Comparison of ENCODE assay signal across 28 mouse cellular contexts in the genomic region with DNA sequence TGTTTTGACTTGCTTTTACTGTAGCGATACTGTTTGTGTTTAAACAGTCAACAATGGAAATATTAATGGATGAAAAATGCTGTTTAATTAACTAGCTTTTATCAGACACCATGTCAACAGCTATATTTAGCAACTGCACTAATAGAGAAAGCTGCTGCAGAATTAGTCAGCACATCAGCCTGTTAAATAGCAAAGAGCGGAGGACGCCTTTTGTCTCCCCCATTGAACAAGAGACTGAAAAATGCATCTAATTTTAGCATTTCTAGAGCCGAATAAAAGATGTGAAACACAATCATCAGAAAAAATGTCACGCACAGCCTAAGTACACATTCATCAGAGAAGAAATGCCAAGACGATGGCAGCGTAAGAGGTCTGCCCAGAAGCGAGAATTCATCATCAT. TPM values are rescaled to one million over a fixed set of nuclear protein-coding genes. Genes with fewer than 3 reads are reported as not detected.
DNase-seq lines count a peak whose midpoint lies in the region; ATAC-seq and TF ChIP-seq lines count a peak whose summit lies in the region.
"Had no signal": no experiment of that assay in that cellular context is flagged by ENCODE, and none has a peak within 500 bp of the region (broad histone marks: within the 10 kb centered on the region; RNA-seq: fewer than 3 reads in every experiment).

No protein-coding gene starts in this region.

- no peak for TF ChIP-seq CTCF in forebrain, postnatal 0 days (IDR thresholded peaks at IDR 0.05; ENCODE audit: low read depth)
- TF ChIP-seq CTCF in midbrain, postnatal 0 days (IDR thresholded peaks at IDR 0.05) = no peak

- H3K27me3 ChIP-seq in forebrain, postnatal 0 days (ENCODE audit: insufficient read depth, low read length) = no peaks in the 10 kb centered on the region
- no peaks in the 10 kb centered on the region for H3K27me3 ChIP-seq in forebrain, embryonic 10.5 days (ENCODE audit: poor library complexity, severe bottlenecking)
- no peaks in the 10 kb centered on the region for H3K27me3 ChIP-seq in hindbrain, embryonic 13.5 days
- no peaks in the 10 kb centered on the region for H3K27me3 ChIP-seq in hindbrain, embryonic 12.5 days
- no peaks in the 10 kb centered on the region for H3K27me3 ChIP-seq in midbrain, postnatal 0 days (ENCODE audit: insufficient read depth, low read length)
- H3K27me3 ChIP-seq: CH12.LX; limb, embryonic 13.5 days; liver, embryonic 13.5 days; neural tube, embryonic 15.5 days; stomach, embryonic 15.5 days had no signal

- H3K27ac ChIP-seq in forebrain, postnatal 0 days (ENCODE audit: low read depth, low read length) = 0 out of 2 replicates have a peak overlapping the region, but pooled peaks have one; percentile 50
- no peak overlapping the region for H3K27ac ChIP-seq in forebrain, embryonic 10.5 days
- H3K27ac ChIP-seq in hindbrain, embryonic 13.5 days = peak overlapping the region; percentile 52
- H3K27ac ChIP-seq in hindbrain, embryonic 12.5 days = no peak overlapping the region
- peak overlapping the region; percentile 32; the same call in 1 of the 2 replicates for H3K27ac ChIP-seq in midbrain, postnatal 0 days (ENCODE audit: low read depth, low read length)
- H3K27ac ChIP-seq: embryonic facial prominence, embryonic 10.5 days; heart, embryonic 10.5 days; layer of hippocampus, adult 2 months; limb, embryonic 13.5 days; liver, embryonic 13.5 days; neural tube, embryonic 15.5 days; stomach, embryonic 15.5 days had no signal

- DNase-seq in forebrain, postnatal 0 days = peak; percentile 18
- DNase-seq in forebrain, embryonic 10.5 days (ENCODE audit: extremely low spot score, low spot score) = no peak
- DNase-seq in brain, adult 2 months (ENCODE audit: low read depth, low spot score) = peak; percentile 48
- DNase-seq in midbrain, postnatal 0 days (ENCODE audit: low spot score) = peak; percentile 5
- DNase-seq: adrenal gland, postnatal 25 days; cerebellum, adult 8-10 months; gastrocnemius, postnatal 10 days; kidney, adult 2 months; kidney, postnatal 14 days; layer of hippocampus, postnatal 36 days; liver, embryonic 13.5 days; lung, embryonic 14.5 days; lung, postnatal 36 days; right cerebral cortex, postnatal 25 days; thymus, adult 18-20 months; thymus, postnatal 4 days had no signal

- no peaks in the 10 kb centered on the region for H3K36me3 ChIP-seq in forebrain, postnatal 0 days (ENCODE audit: insufficient read depth)
- no peaks in the 10 kb centered on the region for H3K36me3 ChIP-seq in forebrain, embryonic 10.5 days (replicated peaks)
- no peaks in the 10 kb centered on the region for H3K36me3 ChIP-seq in hindbrain, embryonic 13.5 days
- no peaks in the 10 kb centered on the region for H3K36me3 ChIP-seq in hindbrain, embryonic 12.5 days
- no peaks in the 10 kb centered on the region for H3K36me3 ChIP-seq in midbrain, postnatal 0 days (ENCODE audit: insufficient read depth, low read length)
- H3K36me3 ChIP-seq: embryonic facial prominence, embryonic 10.5 days; heart, embryonic 10.5 days; limb, embryonic 13.5 days; liver, embryonic 13.5 days; neural tube, embryonic 15.5 days; stomach, embryonic 15.5 days had no signal

- peak; percentile 59; the same call in 1 of the 2 replicates for ATAC-seq in forebrain, postnatal 0 days
- 0 out of 2 replicates have a peak, but pooled peaks have one; percentile 32 for ATAC-seq in hindbrain, embryonic 13.5 days (ENCODE audit: low FRiP score)
- no peak for ATAC-seq in hindbrain, embryonic 12.5 days (ENCODE audit: low FRiP score)
- no peak for ATAC-seq in midbrain, postnatal 0 days (ENCODE audit: low FRiP score)
- no peak for ATAC-seq in frontal cortex, adult (ENCODE audit: low TSS enrichment)
- ATAC-seq: inflammation-experienced regulatory T-cells, adult 6 months had no signal

- 45% methylated on average over 8 of the region's 8 CpGs for WGBS in forebrain, postnatal 0 days
- WGBS in forebrain, embryonic 10.5 days = 85% methylated on average over 8 of the region's 8 CpGs
- WGBS in hindbrain, embryonic 13.5 days = 57% methylated on average over 8 of the region's 8 CpGs
- WGBS in hindbrain, embryonic 12.5 days = 66% methylated on average over 8 of the region's 8 CpGs
- WGBS in midbrain, postnatal 0 days = 51% methylated on average over 8 of the region's 8 CpGs

- no peak overlapping the region for H3K9ac ChIP-seq in forebrain, postnatal 0 days
- no peak overlapping the region for H3K9ac ChIP-seq in hindbrain, embryonic 13.5 days
- H3K9ac ChIP-seq in hindbrain, embryonic 12.5 days = no peak overlapping the region
- no peak overlapping the region for H3K9ac ChIP-seq in midbrain, postnatal 0 days (replicated peaks; ENCODE audit: low read length, poor library complexity, severe bottlenecking)
- H3K9ac ChIP-seq: limb, embryonic 13.5 days; liver, embryonic 13.5 days; lung, embryonic 14.5 days; neural tube, embryonic 15.5 days; stomach, embryonic 15.5 days had no signal

- H3K4me1 ChIP-seq in forebrain, postnatal 0 days (ENCODE audit: insufficient read depth) = no peaks in the 10 kb centered on the region
- no peaks in the 10 kb centered on the region for H3K4me1 ChIP-seq in forebrain, embryonic 10.5 days
- no peaks in the 10 kb centered on the region for H3K4me1 ChIP-seq in hindbrain, embryonic 13.5 days (replicated peaks)
- H3K4me1 ChIP-seq in hindbrain, embryonic 12.5 days = no peaks in the 10 kb centered on the region
- no peaks in the 10 kb centered on the region for H3K4me1 ChIP-seq in midbrain, postnatal 0 days (ENCODE audit: insufficient read depth, low read length)
- H3K4me1 ChIP-seq: embryonic facial prominence, embryonic 10.5 days; heart, embryonic 10.5 days; limb, embryonic 13.5 days; neural tube, embryonic 15.5 days; stomach, embryonic 15.5 days had no signal

- H3K4me3 ChIP-seq in forebrain, postnatal 0 days (ENCODE audit: low read depth, low read length) = no peak overlapping the region
- H3K4me3 ChIP-seq in forebrain, embryonic 10.5 days = no peak overlapping the region
- H3K4me3 ChIP-seq in hindbrain, embryonic 13.5 days = no peak overlapping the region
- H3K4me3 ChIP-seq in hindbrain, embryonic 12.5 days = no peak overlapping the region
- H3K4me3 ChIP-seq in midbrain, postnatal 0 days (ENCODE audit: low read depth, low read length) = no peak overlapping the region
- H3K4me3 ChIP-seq: embryonic facial prominence, embryonic 10.5 days; heart, embryonic 10.5 days; layer of hippocampus, adult 2 months; limb, embryonic 13.5 days; liver, embryonic 13.5 days; neural tube, embryonic 15.5 days; stomach, embryonic 15.5 days had no signal

- H3K4me2 ChIP-seq in forebrain, postnatal 0 days (ENCODE audit: low read depth) = 0 out of 2 replicates have a peak overlapping the region, but pooled peaks have one; percentile 3
- H3K4me2 ChIP-seq in hindbrain, embryonic 13.5 days = no peak overlapping the region
- H3K4me2 ChIP-seq in hindbrain, embryonic 12.5 days (replicated peaks) = no peak overlapping the region
- H3K4me2 ChIP-seq in midbrain, postnatal 0 days (ENCODE audit: low read depth, low read length, poor library complexity, severe bottlenecking) = no peak overlapping the region
- H3K4me2 ChIP-seq: limb, embryonic 13.5 days; liver, embryonic 13.5 days; lung, embryonic 14.5 days; neural tube, embryonic 15.5 days; stomach, embryonic 15.5 days had no signal

- no peaks in the 10 kb centered on the region for H3K9me3 ChIP-seq in forebrain, postnatal 0 days (ENCODE audit: low read length)
- H3K9me3 ChIP-seq in forebrain, embryonic 10.5 days = no peaks in the 10 kb centered on the region
- no peaks in the 10 kb centered on the region for H3K9me3 ChIP-seq in hindbrain, embryonic 13.5 days
- H3K9me3 ChIP-seq in hindbrain, embryonic 12.5 days (replicated peaks) = no peaks in the 10 kb centered on the region
- no peaks in the 10 kb centered on the region for H3K9me3 ChIP-seq in midbrain, postnatal 0 days (ENCODE audit: low read length)
- H3K9me3 ChIP-seq: embryonic facial prominence, embryonic 10.5 days; heart, embryonic 10.5 days; limb, embryonic 13.5 days; liver, embryonic 13.5 days; neural tube, embryonic 15.5 days; stomach, embryonic 15.5 days had no signal

RNA-seq across cellular contexts. Expression of a gene that starts 9.0 kb away (rescaled TPM):
- total RNA-seq in forebrain, postnatal 0 days (2014; rRNA removed) = 130 and 202 TPM in 2 replicates
- 131 and 157 TPM in 2 replicates for polyA plus RNA-seq in forebrain, postnatal 0 days (2015; fragmentation: Nextera tagmentation; extraction: Ambion mirVana)
- 81.2 and 88.9 TPM in 2 replicates for polyA plus RNA-seq in forebrain, embryonic 10.5 days (2016; fragmentation: Nextera tagmentation; extraction: Ambion mirVana)
- polyA plus RNA-seq in hindbrain, embryonic 13.5 days (2015; fragmentation: Nextera tagmentation; extraction: Ambion mirVana) = 127 and 139 TPM in 2 replicates
- polyA plus RNA-seq in hindbrain, embryonic 12.5 days (2016; fragmentation: Nextera tagmentation; extraction: Ambion mirVana) = 81.7 and 87.1 TPM in 2 replicates
- total RNA-seq in midbrain, postnatal 0 days (2014; rRNA removed) = 227 and 233 TPM in 2 replicates
- 231 and 234 TPM in 2 replicates for polyA plus RNA-seq in midbrain, postnatal 0 days (2015; fragmentation: Nextera tagmentation; extraction: Ambion mirVana)
- total RNA-seq: CH12.LX, MEL had no signal
- polyA plus RNA-seq: inflammation-experienced regulatory T-cells, adult 6 months had no signal

Comparison
In these comparisons a context has a peak if more than half of its experiments do, and no peak if none do; other contexts are left out.
1. ATAC-seq: peak in forebrain, postnatal 0 days (single experiment) and hindbrain, embryonic 13.5 days (single experiment); none in hindbrain, embryonic 12.5 days (single experiment), midbrain, postnatal 0 days (single experiment) and frontal cortex, adult (single experiment).
2. H3K27ac ChIP-seq: peak in forebrain, postnatal 0 days (single experiment), hindbrain, embryonic 13.5 days (single experiment) and midbrain, postnatal 0 days (single experiment); none in forebrain, embryonic 10.5 days (single experiment) and hindbrain, embryonic 12.5 days (single experiment).